Mouse (Mus musculus) lung, adult 2 months (tissue): ENCODE data around the gene Muc20.

ENCODE experiments used
- CTCF ChIP-seq: fragments of 200-500 bp; IDR thresholded peaks from 2 replicates; pipeline ENCODE4 v1.5.1; 2011; ENCODE audit warnings: mild to moderate bottlenecking, low read length, control low read depth; ENCODE audit not compliant: insufficient read depth
- POLR2A ChIP-seq: fragments of 200-500 bp; IDR thresholded peaks from 2 replicates; pipeline ENCODE4 v1.6.1; 2011; ENCODE audit warnings: low read depth, mild to moderate bottlenecking, control low read depth, low read length, borderline replicate concordance; ENCODE audit errors: extremely low read depth

GRCm38 (mm10) chr16:32764550-32764949 is 32.7 kb downstream of the Muc20 start:
- TF ChIP-seq CTCF (no peak), POLR2A (no peak)
